Mouse (Mus musculus): Measurements from ENCODE around the gene Acsf3. TPM values are rescaled to one million over a fixed set of nuclear protein-coding genes. Genes with fewer than 3 reads are reported as not detected.

The Acsf3 gene
- total RNA-seq, 1 experiment = 11.7 TPM

DNA sequence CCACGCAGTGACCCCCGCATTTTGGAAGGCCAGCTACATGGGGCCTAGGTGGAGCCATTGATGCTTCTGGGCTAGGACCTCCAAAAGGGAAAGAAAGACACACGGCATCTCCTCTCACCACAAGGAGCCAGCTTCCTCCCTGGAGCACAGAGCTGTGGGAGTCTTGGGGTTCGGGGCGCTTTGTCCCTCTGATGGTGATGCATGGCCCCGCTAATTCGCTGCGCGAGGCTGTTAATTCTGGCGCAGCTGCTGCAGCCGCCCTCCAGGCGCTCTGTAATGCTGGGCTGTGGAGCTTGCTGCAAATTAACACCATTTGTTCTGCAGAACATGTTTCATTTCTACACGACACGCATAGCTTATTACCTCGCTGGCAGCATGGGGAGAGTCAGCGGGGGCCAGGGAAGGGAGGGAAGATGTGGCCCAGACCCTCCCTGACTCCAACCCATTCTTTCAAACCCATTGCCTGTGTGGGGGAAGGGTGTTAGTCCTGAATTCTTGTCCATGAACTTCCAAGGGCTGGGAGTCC, 29.5 kb upstream of the Acsf3 start:
- TF ChIP-seq HCFC1 (IDR thresholded peaks at IDR 0.05; ENCODE audit: borderline replicate concordance, insufficient read depth, low read length) (no peak), CHD2 (IDR thresholded peaks at IDR 0.05; ENCODE audit: low read depth, low read length) (no peak), MAFK (IDR thresholded peaks at IDR 0.05; ENCODE audit: insufficient read depth, low read depth, low read length) (no peak), ZNF384 (IDR thresholded peaks at IDR 0.05; ENCODE audit: low read depth, low read length) (no peak), ZC3H11A (IDR thresholded peaks at IDR 0.05; ENCODE audit: borderline replicate concordance, low read depth, low read length) (no peak)
- Histone ChIP-seq H3K4me1 (ENCODE audit: control insufficient read depth in 2 of 2, insufficient read depth in 2 of 2, low read length in 2 of 2, poor library complexity in 1 of 2) (peaks cover 0 to 4% of the 10 kb centered on the region in 2 experiments; a peak in 1 of 4 replicates), H3K4me3 (ENCODE audit: insufficient read depth in 1 of 2, low read depth in 1 of 2, low read length in 2 of 2, poor library complexity in 1 of 2, severe bottlenecking in 1 of 2) (no peak overlapping the region), H3K36me3 (ENCODE audit: control insufficient read depth, insufficient read depth, low read length, poor library complexity, severe bottlenecking) (no peaks in the 10 kb centered on the region), H3K9me3 (ENCODE audit: control insufficient read depth, insufficient read depth, low read depth, low read length) (no peaks in the 10 kb centered on the region), H3K9ac (ENCODE audit: insufficient read depth, low read depth, low read length, poor library complexity, severe bottlenecking) (no peak overlapping the region), H3K27ac (ENCODE audit: insufficient read depth, low read depth, low read length, poor library complexity, severe bottlenecking) (no peak overlapping the region)
- in situ Hi-C loops (cut with MboI; ENCODE audit: low sequenced_read_pairs in 2 of 2, unreplicated experiment in 2 of 2) = no loop called here
- DNase-seq (ENCODE audit: low read depth, low spot score) = no peak

DNA sequence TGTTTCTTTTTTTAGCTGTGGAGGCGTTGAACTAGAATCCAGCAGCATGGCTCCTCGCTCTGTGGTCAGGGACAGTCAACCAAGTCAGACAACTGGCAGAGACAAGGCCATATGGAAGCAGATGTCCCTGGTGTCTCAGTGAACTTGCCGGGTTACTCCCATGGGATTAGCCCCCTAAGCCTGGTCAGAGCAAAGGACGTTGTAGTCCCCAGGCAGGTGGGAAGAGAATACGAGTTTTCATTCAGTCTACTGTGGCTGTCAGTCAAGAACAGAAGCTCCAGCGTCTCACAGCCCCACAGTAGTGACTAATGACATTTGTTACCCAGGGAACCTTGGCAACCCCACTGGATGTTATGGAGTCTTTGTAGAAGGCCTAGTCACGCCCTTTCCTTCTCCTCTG, 28.8 kb upstream of the Acsf3 start:
- Histone ChIP-seq H3K9ac (ENCODE audit: insufficient read depth, low read depth, low read length, poor library complexity, severe bottlenecking) (no peak overlapping the region), H3K9me3 (ENCODE audit: control insufficient read depth, insufficient read depth, low read depth, low read length) (no peaks in the 10 kb centered on the region)

DNA sequence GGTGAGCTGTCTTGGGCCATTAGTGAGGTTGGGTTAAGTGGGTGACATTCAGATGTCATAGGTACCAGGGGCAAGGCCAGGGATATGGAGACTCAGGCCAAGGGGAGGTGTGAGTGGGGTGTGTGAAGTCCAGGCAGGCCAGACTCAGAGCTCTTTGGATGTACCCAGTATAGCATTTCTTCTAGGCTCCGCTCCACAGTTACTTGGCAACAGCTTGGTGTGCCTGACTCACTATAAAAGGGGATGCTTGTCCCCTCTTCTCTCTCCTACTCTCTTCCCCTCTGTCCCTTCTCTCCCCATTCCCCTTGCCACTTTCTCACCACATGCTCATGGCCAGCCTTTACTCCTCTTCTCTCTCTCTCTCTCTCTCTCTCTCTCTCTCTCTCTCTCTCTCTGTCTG, 27.5 kb upstream of the Acsf3 start:
- Histone ChIP-seq H3K27ac (ENCODE audit: insufficient read depth, low read depth, low read length, poor library complexity, severe bottlenecking) (no peak overlapping the region), H3K9me3 (ENCODE audit: control insufficient read depth, insufficient read depth, low read depth, low read length) (no peaks in the 10 kb centered on the region), H3K9ac (ENCODE audit: insufficient read depth, low read depth, low read length, poor library complexity, severe bottlenecking) (no peak overlapping the region), H3K4me1 (ENCODE audit: control insufficient read depth in 2 of 2, insufficient read depth in 2 of 2, low read length in 2 of 2, poor library complexity in 1 of 2) (peaks cover 0 to 4% of the 10 kb centered on the region in 2 experiments; a peak in 1 of 4 replicates), H3K4me3 (ENCODE audit: insufficient read depth in 1 of 2, low read depth in 1 of 2, low read length in 2 of 2, poor library complexity in 1 of 2, severe bottlenecking in 1 of 2) (no peak overlapping the region), H3K36me3 (ENCODE audit: control insufficient read depth, insufficient read depth, low read length, poor library complexity, severe bottlenecking) (no peaks in the 10 kb centered on the region)
- in situ Hi-C loops (cut with MboI; ENCODE audit: low sequenced_read_pairs in 2 of 2, unreplicated experiment in 2 of 2) = no loop called here
- TF ChIP-seq MAFK (IDR thresholded peaks at IDR 0.05; ENCODE audit: insufficient read depth, low read depth, low read length) (no peak), HCFC1 (IDR thresholded peaks at IDR 0.05; ENCODE audit: borderline replicate concordance, insufficient read depth, low read length) (no peak), CHD2 (IDR thresholded peaks at IDR 0.05; ENCODE audit: low read depth, low read length) (no peak), ZNF384 (IDR thresholded peaks at IDR 0.05; ENCODE audit: low read depth, low read length) (no peak), ZC3H11A (IDR thresholded peaks at IDR 0.05; ENCODE audit: borderline replicate concordance, low read depth, low read length) (no peak)
- no peak for DNase-seq (ENCODE audit: low read depth, low spot score)

More for the DNA sequence above, 28.8 kb upstream of the Acsf3 start:
- H3K4me3 ChIP-seq (ENCODE audit: insufficient read depth in 1 of 2, low read depth in 1 of 2, low read length in 2 of 2, poor library complexity in 1 of 2, severe bottlenecking in 1 of 2) = no peak overlapping the region
- in situ Hi-C loops (cut with MboI; ENCODE audit: low sequenced_read_pairs in 2 of 2, unreplicated experiment in 2 of 2) = no loop called here
- H3K36me3 ChIP-seq (ENCODE audit: control insufficient read depth, insufficient read depth, low read length, poor library complexity, severe bottlenecking) = no peaks in the 10 kb centered on the region
- peaks cover 0 to 4% of the 10 kb centered on the region in 2 experiments; a peak in 1 of 4 replicates for H3K4me1 ChIP-seq (ENCODE audit: control insufficient read depth in 2 of 2, insufficient read depth in 2 of 2, low read length in 2 of 2, poor library complexity in 1 of 2)
- no peak overlapping the region for H3K27ac ChIP-seq (ENCODE audit: insufficient read depth, low read depth, low read length, poor library complexity, severe bottlenecking)
- TF ChIP-seq ZC3H11A (IDR thresholded peaks at IDR 0.05; ENCODE audit: borderline replicate concordance, low read depth, low read length) (no peak), CHD2 (IDR thresholded peaks at IDR 0.05; ENCODE audit: low read depth, low read length) (no peak), HCFC1 (IDR thresholded peaks at IDR 0.05; ENCODE audit: borderline replicate concordance, insufficient read depth, low read length) (no peak), ZNF384 (IDR thresholded peaks at IDR 0.05; ENCODE audit: low read depth, low read length) (no peak), MAFK (IDR thresholded peaks at IDR 0.05; ENCODE audit: insufficient read depth, low read depth, low read length) (no peak)
- no peak for DNase-seq (ENCODE audit: low read depth, low spot score)

DNA sequence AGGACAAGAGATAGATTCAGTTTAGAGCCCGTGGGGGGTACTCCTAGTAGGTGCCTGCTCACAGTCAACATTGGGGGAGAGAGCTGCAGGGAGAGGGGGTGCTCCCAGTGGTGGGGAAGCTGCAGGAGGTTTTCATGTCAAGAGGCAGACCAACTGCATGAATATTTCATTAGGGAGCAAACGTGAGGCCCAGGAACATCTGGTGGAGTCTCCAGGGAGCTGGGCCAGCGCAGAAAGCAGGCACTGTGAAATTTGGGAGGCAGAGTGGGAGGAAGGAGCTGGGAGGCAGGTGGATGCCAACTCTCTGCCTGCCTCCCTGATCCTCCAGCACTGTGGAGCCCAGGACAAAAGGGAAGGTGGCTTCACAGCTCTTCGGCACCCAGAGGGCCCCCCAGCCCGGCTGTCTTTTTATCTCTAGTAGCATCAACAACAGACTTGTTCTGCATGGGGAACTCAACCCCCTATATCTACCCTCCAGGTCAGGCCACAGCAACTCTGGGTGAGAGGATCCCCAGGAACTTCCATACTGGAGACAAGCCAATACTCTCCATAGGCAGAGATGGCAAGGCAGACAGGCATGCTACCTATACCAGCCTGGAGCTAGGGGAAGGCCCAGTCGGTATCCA, 25.8 kb upstream of the Acsf3 start:
- Histone ChIP-seq H3K9me3 (ENCODE audit: control insufficient read depth, insufficient read depth, low read depth, low read length) (no peaks in the 10 kb centered on the region), H3K9ac (ENCODE audit: insufficient read depth, low read depth, low read length, poor library complexity, severe bottlenecking) (no peak overlapping the region), H3K4me1 (ENCODE audit: control insufficient read depth in 2 of 2, insufficient read depth in 2 of 2, low read length in 2 of 2, poor library complexity in 1 of 2) (peaks cover 0 to 4% of the 10 kb centered on the region in 2 experiments; a peak in 1 of 4 replicates), H3K4me3 (ENCODE audit: insufficient read depth in 1 of 2, low read depth in 1 of 2, low read length in 2 of 2, poor library complexity in 1 of 2, severe bottlenecking in 1 of 2) (no peak overlapping the region), H3K27ac (ENCODE audit: insufficient read depth, low read depth, low read length, poor library complexity, severe bottlenecking) (no peak overlapping the region), H3K36me3 (ENCODE audit: control insufficient read depth, insufficient read depth, low read length, poor library complexity, severe bottlenecking) (no peaks in the 10 kb centered on the region)
- in situ Hi-C loops (cut with MboI; ENCODE audit: low sequenced_read_pairs in 2 of 2, unreplicated experiment in 2 of 2) = no loop called here
- DNase-seq (ENCODE audit: low read depth, low spot score) = no peak
- TF ChIP-seq CHD2 (IDR thresholded peaks at IDR 0.05; ENCODE audit: low read depth, low read length) (no peak), ZC3H11A (IDR thresholded peaks at IDR 0.05; ENCODE audit: borderline replicate concordance, low read depth, low read length) (no peak), MAFK (IDR thresholded peaks at IDR 0.05; ENCODE audit: insufficient read depth, low read depth, low read length) (no peak), ZNF384 (IDR thresholded peaks at IDR 0.05; ENCODE audit: low read depth, low read length) (no peak), HCFC1 (IDR thresholded peaks at IDR 0.05; ENCODE audit: borderline replicate concordance, insufficient read depth, low read length) (no peak)
